Mouse (Mus musculus): ENCODE measurements at regions not wholly inside any gene's neighbourhood (a gene's known extent, or its start where the extent isn't known, plus 50 kb on each side); places are given as distances from the start of the nearest gene placed in this dataset.

DNA sequence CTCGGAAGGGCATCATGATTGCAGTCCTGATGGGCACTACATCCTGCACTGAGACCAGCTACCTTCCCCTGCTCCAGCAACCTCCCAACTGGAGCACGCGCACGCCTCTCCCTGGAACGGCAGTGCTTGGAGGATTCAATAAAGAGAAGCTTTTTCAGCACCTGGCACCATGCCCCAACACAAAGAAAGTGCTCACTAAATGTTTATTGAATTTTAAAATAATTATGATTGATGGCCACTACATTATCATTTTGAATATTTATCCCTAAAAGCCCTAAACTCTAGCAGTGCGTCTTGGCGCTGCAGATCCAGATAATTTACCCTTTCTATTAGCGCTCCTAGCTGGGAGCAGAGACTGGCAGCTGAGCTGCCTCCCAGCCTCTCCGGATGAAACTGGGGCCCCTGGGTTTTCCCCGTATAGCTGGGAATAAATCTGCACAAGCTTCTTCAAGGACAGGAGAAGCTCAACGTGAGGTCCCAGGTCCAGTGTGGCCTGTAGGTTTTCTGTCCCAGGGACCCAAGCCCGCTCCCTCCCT lies 364.9 kb downstream of the Vrk1 start:
- Histone ChIP-seq H3K4me2 (ENCODE audit: low read depth, low read length) (no peak overlapping the region), H3K36me3 (ENCODE audit: insufficient read depth, low read length) (no peaks in the 10 kb centered on the region), H3K4me3 (ENCODE audit: low read length) (no peak overlapping the region), H3K9ac (replicated peaks; ENCODE audit: low read length) (no peak overlapping the region), H3K27ac (no peak overlapping the region), H3K4me1 (ENCODE audit: insufficient read depth, low read length) (0 out of 2 replicates have a peak, but pooled peaks cover 4% of the 10 kb centered on the region), H3K27me3 (ENCODE audit: insufficient read depth, low read length) (no peaks in the 10 kb centered on the region), H3K9me3 (ENCODE audit: low read length) (no peaks in the 10 kb centered on the region)
- DNase-seq (ENCODE audit: low spot score) = no peak
- WGBS = 41% methylated on average over 12 of the region's 12 CpGs
- TF ChIP-seq CTCF (IDR thresholded peaks at IDR 0.05; ENCODE audit: low read depth) = no peak
- ATAC-seq = no peak

DNA sequence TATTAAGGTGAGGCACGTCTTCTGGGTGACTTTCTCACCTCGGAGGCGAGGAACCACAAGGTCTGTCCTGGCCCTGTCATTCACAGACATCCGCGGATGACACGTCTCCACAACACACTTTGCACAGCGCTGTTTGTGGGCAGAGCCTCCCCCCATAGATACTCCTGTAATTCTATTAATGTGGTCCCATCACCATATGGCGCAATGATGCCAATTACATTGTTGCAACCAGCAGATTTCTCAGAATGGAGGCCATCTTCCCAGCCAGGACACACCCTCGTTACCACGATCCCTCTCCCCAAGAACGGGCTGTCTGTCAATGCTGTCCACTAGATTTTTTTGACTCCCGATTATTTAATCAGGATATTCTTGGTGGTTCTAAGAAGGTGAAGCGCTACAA lies 365.9 kb downstream of the Vrk1 start:
- Histone ChIP-seq H3K4me3 (ENCODE audit: low read length) (no peak overlapping the region), H3K4me1 (ENCODE audit: insufficient read depth, low read length) (0 out of 2 replicates have a peak, but pooled peaks cover 4% of the 10 kb centered on the region), H3K9me3 (ENCODE audit: low read length) (no peaks in the 10 kb centered on the region), H3K27me3 (ENCODE audit: insufficient read depth, low read length) (no peaks in the 10 kb centered on the region), H3K27ac (no peak overlapping the region), H3K9ac (replicated peaks; ENCODE audit: low read length) (no peak overlapping the region), H3K4me2 (ENCODE audit: low read depth, low read length) (no peak overlapping the region), H3K36me3 (ENCODE audit: insufficient read depth, low read length) (no peaks in the 10 kb centered on the region)
- 80% methylated on average over 13 of the region's 13 CpGs for WGBS
- no peak for TF ChIP-seq CTCF (IDR thresholded peaks at IDR 0.05; ENCODE audit: low read depth)
- DNase-seq (ENCODE audit: low spot score) = no peak
- no peak for ATAC-seq

DNA sequence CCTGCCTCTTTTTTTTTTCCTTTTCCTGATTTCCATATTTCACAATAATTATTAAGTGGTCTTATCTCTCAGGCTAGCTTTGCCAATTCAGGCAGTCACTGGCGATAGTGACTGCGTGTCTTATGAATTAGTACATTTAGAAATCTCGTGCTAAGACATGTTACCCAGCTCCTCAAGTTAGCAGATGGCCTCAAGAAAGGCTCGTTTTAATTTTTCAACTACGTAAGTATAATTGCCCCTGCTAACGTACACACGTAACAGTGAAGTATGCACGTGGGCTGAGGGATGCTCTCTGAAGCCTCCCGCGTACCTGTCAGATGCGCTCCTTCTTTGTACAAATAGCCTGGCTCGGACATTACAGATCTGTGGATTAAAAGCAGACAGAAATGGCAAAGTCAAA lies 366.8 kb downstream of the Vrk1 start:
- no peak for TF ChIP-seq CTCF (IDR thresholded peaks at IDR 0.05; ENCODE audit: low read depth)
- 0 out of 2 replicates have a peak, but pooled peaks cover 2% of the 10 kb centered on the region for H3K27me3 ChIP-seq (ENCODE audit: insufficient read depth, low read length)
- DNase-seq (ENCODE audit: low spot score) = no peak
- no peaks in the 10 kb centered on the region for H3K36me3 ChIP-seq (ENCODE audit: insufficient read depth, low read length)
- H3K4me1 ChIP-seq (ENCODE audit: insufficient read depth, low read length) = 0 out of 2 replicates have a peak, but pooled peaks cover 4% of the 10 kb centered on the region
- ATAC-seq = no peak
- H3K9ac ChIP-seq (replicated peaks; ENCODE audit: low read length) = no peak overlapping the region
- no peak overlapping the region for H3K27ac ChIP-seq
- no peak overlapping the region for H3K4me2 ChIP-seq (ENCODE audit: low read depth, low read length)
- no peaks in the 10 kb centered on the region for H3K9me3 ChIP-seq (ENCODE audit: low read length)
- H3K4me3 ChIP-seq (ENCODE audit: low read length) = no peak overlapping the region
- 64% methylated on average over 12 of the region's 12 CpGs for WGBS

DNA sequence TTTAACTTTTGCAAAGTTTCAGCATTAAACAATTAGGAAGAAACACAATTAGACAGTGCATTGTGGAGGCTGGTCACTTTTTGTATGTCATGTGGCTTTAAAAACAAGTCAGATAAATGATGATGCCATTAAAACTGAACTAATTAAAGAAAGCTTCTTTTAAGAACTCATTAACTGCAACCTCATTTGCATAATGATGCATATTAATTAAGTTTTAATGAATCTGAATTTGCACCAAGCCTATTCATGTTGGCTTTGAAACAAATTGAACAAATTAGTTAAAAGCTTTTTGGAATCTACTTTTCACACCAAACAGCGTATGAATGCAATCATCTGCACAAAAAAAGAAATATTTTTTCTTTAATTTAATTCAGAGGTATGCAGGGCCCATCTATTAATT lies 367.3 kb downstream of the Vrk1 start:
- H3K36me3 ChIP-seq (ENCODE audit: insufficient read depth, low read length) = no peaks in the 10 kb centered on the region
- H3K27ac ChIP-seq = no peak overlapping the region
- H3K27me3 ChIP-seq (ENCODE audit: insufficient read depth, low read length) = 0 out of 2 replicates have a peak, but pooled peaks cover 4% of the 10 kb centered on the region
- 0 out of 2 replicates have a peak, but pooled peaks cover 4% of the 10 kb centered on the region for H3K4me1 ChIP-seq (ENCODE audit: insufficient read depth, low read length)
- no peak for ATAC-seq
- H3K4me3 ChIP-seq (ENCODE audit: low read length) = no peak overlapping the region
- no peak overlapping the region for H3K9ac ChIP-seq (replicated peaks; ENCODE audit: low read length)
- TF ChIP-seq CTCF (IDR thresholded peaks at IDR 0.05; ENCODE audit: low read depth) = no peak
- no peaks in the 10 kb centered on the region for H3K9me3 ChIP-seq (ENCODE audit: low read length)
- H3K4me2 ChIP-seq (ENCODE audit: low read depth, low read length) = no peak overlapping the region
- DNase-seq (ENCODE audit: low spot score) = no peak
- WGBS = 73% methylated on average over 1 of the region's 1 CpGs

- WGBS = 60% methylated on average over 5 of the region's 5 CpGs
- Histone ChIP-seq H3K36me3 (ENCODE audit: insufficient read depth, low read length) (no peaks in the 10 kb centered on the region), H3K27me3 (ENCODE audit: insufficient read depth, low read length) (0 out of 2 replicates have a peak, but pooled peaks cover 4% of the 10 kb centered on the region), H3K4me2 (ENCODE audit: low read depth, low read length) (no peak overlapping the region), H3K9me3 (ENCODE audit: low read length) (no peaks in the 10 kb centered on the region), H3K27ac (no peak overlapping the region), H3K4me1 (ENCODE audit: insufficient read depth, low read length) (0 out of 2 replicates have a peak, but pooled peaks cover 4% of the 10 kb centered on the region), H3K4me3 (ENCODE audit: low read length) (no peak overlapping the region), H3K9ac (replicated peaks; ENCODE audit: low read length) (no peak overlapping the region)
- no peak for DNase-seq (ENCODE audit: low spot score)
- TF ChIP-seq CTCF (IDR thresholded peaks at IDR 0.05; ENCODE audit: low read depth) = no peak
- ATAC-seq = no peak
Measured at GRCm38 (mm10) chr12:106377761-106378160, 367.7 kb downstream of the Vrk1 start.

GRCm38 (mm10) chr12:106378303-106379075 lies 368.5 kb downstream of the Vrk1 start:
- Histone ChIP-seq H3K36me3 (ENCODE audit: insufficient read depth, low read length) (no peaks in the 10 kb centered on the region), H3K9ac (replicated peaks; ENCODE audit: low read length) (no peak overlapping the region), H3K4me2 (ENCODE audit: low read depth, low read length) (peak overlapping the region; percentile 53), H3K27me3 (ENCODE audit: insufficient read depth, low read length) (0 out of 2 replicates have a peak, but pooled peaks cover 4% of the 10 kb centered on the region), H3K4me3 (ENCODE audit: low read length) (peak overlapping the region; percentile 24), H3K4me1 (ENCODE audit: insufficient read depth, low read length) (0 out of 2 replicates have a peak, but pooled peaks cover 4% of the 10 kb centered on the region), H3K27ac (no peak overlapping the region), H3K9me3 (ENCODE audit: low read length) (no peaks in the 10 kb centered on the region)
- DNase-seq (ENCODE audit: low spot score) = peak; percentile 55
- no peak for ATAC-seq
- 16% methylated on average over 19 of the region's 19 CpGs for WGBS
- TF ChIP-seq CTCF (IDR thresholded peaks at IDR 0.05; ENCODE audit: low read depth) = no peak

All from hindbrain, postnatal 0 days (tissue).